Mouse (Mus musculus) liver, embryonic 12.5 days (tissue): ENCODE data around the gene A630095N17Rik. TPM values are rescaled to one million over a fixed set of nuclear protein-coding genes. Genes with fewer than 3 reads are reported as not detected.

Experiments
- ATAC-seq: fragments of 200-750 bp; cut with Nextera tagmentation; 2 replicates; pipeline ENCODE4 v1.8.0; 2017; ENCODE audit warnings: moderate number of reproducible peaks, mild to moderate bottlenecking, moderate library complexity
- H3K27ac ChIP-seq: fragments of 300-500 bp; sonication (generic); 2 replicates; pipeline ENCODE4 v1.5.1; 2016; ENCODE audit warnings: mild to moderate bottlenecking
- H3K27me3 ChIP-seq: fragments of 300-500 bp; sonication (generic); replicated peaks from 2 replicates; pipeline ENCODE4 v1.6.1; 2016; ENCODE audit warnings: mild to moderate bottlenecking, moderate library complexity
- H3K36me3 ChIP-seq: fragments of 300-500 bp; sonication (generic); 2 replicates; pipeline ENCODE4 v1.6.1; 2016; ENCODE audit warnings: mild to moderate bottlenecking, moderate library complexity
- H3K4me1 ChIP-seq: fragments of 300-500 bp; sonication (generic); 2 replicates; pipeline ENCODE4 v1.6.1; 2016
- H3K4me2 ChIP-seq: fragments of 300-500 bp; sonication (generic); 2 replicates; pipeline ENCODE4 v1.6.1; 2016; ENCODE audit warnings: mild to moderate bottlenecking, moderate library complexity
- H3K4me3 ChIP-seq: fragments of 300-500 bp; sonication (generic); 2 replicates; pipeline ENCODE4 v1.5.1; 2016; ENCODE audit warnings: mild to moderate bottlenecking, moderate library complexity
- H3K9ac ChIP-seq: fragments of 300-500 bp; sonication (generic); 2 replicates; pipeline ENCODE4 v1.6.1; 2016; ENCODE audit warnings: mild to moderate bottlenecking, moderate library complexity
- H3K9me3 ChIP-seq: fragments of 300-500 bp; sonication (generic); replicated peaks from 2 replicates; pipeline ENCODE4 v1.6.1; 2016; ENCODE audit warnings: mild to moderate bottlenecking, moderate library complexity
- WGBS: fragments of 180-500 bp; shearing (Covaris S2); methylation state at CpG from one replicate; pipeline ENCODE4 v1.1.7; 2016; ENCODE audit not compliant: insufficient replicate concordance; 5-methylcytosine and 5-hydroxymethylcytosine counted together
- microRNA-seq: library from miRNA; unstranded; fragments of <30 nt; microRNA quantifications from one replicate; pipeline ENCODE4, GENCODE M21; 2017
- polyA plus RNA-seq: library from polyadenylated mRNA; unstranded; fragments of >200 nt; fragmentation: Nextera tagmentation; extraction: Ambion mirVana; gene quantifications from 2 replicates; pipeline ENCODE4 v1.2.1, GENCODE M21; 2016

A630095N17Rik gene
- polyA plus RNA-seq, 1 experiment from 2014 or later = not detected

DNA sequence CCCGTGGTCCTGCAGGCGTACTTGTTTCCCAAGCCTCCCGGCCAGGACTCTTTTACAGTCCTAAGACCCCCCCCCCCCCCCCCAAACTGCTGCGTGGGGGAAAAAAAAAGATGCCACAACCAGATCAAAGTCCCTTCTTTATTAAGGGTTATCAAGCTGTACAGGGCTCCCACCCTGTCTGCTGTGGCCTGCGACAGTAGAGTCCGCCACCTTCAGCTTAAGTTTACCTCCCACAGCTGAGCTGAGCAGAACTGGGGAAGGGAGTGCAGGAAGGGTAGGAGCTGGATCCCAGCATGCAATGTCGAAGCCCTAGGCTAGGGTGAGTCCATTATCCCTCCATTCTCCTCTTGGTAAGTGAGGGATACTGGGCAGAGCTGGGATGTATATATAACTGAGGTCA, 51.2 kb downstream of the A630095N17Rik start:
- Histone ChIP-seq H3K4me1 (peaks cover 45% of the 10 kb centered on the region), H3K9ac (peak overlapping the region; percentile 96), H3K27me3 (no peaks in the 10 kb centered on the region), H3K36me3 (peaks cover 81% of the 10 kb centered on the region), H3K4me2 (peak overlapping the region; percentile 94), H3K9me3 (peaks cover 4% of the 10 kb centered on the region; the same call in 1 of the 2 replicates), H3K4me3 (peak overlapping the region; percentile 87), H3K27ac (peak overlapping the region; percentile 99)
- 38% methylated on average over 7 of the region's 7 CpGs for WGBS
- ATAC-seq = no peak

DNA sequence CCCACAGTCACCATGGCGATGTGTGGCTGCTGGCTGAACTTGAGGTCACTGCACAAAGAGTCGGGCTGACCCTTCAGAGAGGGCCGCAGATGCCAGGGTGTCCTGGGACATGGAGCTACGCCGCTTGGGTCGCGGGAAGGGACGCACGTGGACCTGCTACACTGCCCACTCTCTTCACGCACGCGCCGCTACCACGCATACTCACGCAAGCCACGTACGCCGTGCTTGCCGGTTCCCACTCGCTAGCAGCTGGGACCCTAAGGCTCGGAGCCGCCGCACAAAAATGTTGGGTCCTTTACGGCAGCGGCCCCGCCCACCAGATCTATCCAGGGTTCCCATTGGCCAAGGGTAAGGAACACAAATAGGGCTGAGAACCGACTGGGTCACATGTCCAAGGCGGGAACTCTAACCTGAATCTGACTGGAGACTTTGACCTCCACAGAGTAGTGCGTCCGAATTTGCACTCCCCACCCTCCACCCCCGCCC, 51.8 kb downstream of the A630095N17Rik start, which contains the start of gene Abcb6:
Abcb6 (minus strand) TSS at position 288 of the 486 bp plus-strand sequence.
- H3K36me3 ChIP-seq = peaks cover 81% of the 10 kb centered on the region
- peaks cover 48% of the 10 kb centered on the region for H3K4me1 ChIP-seq
- H3K27ac ChIP-seq = peak within 1 kb of the TSS; percentile 99
- H3K9me3 ChIP-seq = peaks cover 4% of the 10 kb centered on the region; the same call in 1 of the 2 replicates
- peak within 1 kb of the TSS; percentile 96 for H3K9ac ChIP-seq
- whole genome bisulfite sequencing = under 1% methylated on average over 31 of the region's 31 CpGs
- no peaks in the 10 kb centered on the region for H3K27me3 ChIP-seq
- H3K4me3 ChIP-seq = peak within 1 kb of the TSS; percentile 87
- peak within 1 kb of the TSS; percentile 94 for H3K4me2 ChIP-seq
- ATAC-seq = peak; percentile 90

DNA sequence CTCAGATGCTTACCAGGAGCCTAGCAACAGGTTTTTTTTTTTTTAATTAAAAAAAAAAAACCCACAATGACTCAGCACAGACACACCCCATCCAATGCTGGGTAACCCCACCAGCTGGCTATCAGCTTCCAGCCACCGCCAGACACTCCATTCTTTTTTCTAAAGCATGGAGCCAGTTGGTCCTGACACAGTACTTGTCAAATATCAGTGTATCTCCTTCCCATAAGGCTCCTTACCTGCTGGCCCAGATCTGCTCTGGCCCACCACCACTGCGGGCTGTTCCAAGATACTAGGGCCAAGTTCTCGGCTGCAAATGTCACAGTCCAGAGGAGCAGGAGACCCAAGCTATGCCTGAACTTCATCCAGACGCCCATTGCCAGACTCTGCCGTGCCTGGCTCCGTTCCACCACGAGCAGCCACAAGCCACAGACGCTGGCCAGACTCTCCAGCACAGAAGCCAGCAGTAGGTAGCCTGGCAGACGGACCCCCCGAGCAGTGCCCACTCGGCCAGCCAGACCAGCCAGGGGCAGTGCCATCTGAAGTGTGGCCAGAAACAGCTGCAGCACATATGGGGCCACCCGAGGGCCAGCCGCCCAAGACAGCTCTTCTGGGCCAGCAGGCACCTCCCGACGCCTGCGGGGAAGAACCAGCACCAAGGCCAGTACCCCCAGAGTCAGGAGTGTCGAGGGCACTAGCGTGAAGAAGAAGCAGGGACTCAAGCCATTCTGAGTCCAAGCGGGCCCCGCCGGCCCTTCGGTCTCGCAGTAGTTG, 52.4 kb downstream of the A630095N17Rik start:
- 3% methylated on average over 23 of the region's 23 CpGs for WGBS
- H3K27ac ChIP-seq = peak overlapping the region; percentile 99

More for the DNA sequence above, 52.4 kb downstream of the A630095N17Rik start:
- peak overlapping the region; percentile 96 for H3K9ac ChIP-seq
- H3K4me1 ChIP-seq = peaks cover 48% of the 10 kb centered on the region
- peak overlapping the region; percentile 94 for H3K4me2 ChIP-seq
- H3K4me3 ChIP-seq = peak overlapping the region; percentile 87
- H3K27me3 ChIP-seq = no peaks in the 10 kb centered on the region
- H3K36me3 ChIP-seq = peaks cover 81% of the 10 kb centered on the region
- peaks cover 4% of the 10 kb centered on the region; the same call in 1 of the 2 replicates for H3K9me3 ChIP-seq
- peak; percentile 78 for ATAC-seq

Small RNA genes lying within 50 kb of the gene (microRNA-seq; reads per million reads assigned to microRNA genes)
- not detected for gene Gm27943

Other genes starting within 250 kb of the A630095N17Rik start
- 6.7 and 6.8 TPM in 2 replicates for gene Nhej1, start 106.9 kb downstream of the A630095N17Rik start, polyA plus RNA-seq
- gene Slc23a3, start 98.2 kb downstream of the A630095N17Rik start, polyA plus RNA-seq = 0.36 and 1.1 TPM in 2 replicates
- gene Cnppd1, start 89.4 kb downstream of the A630095N17Rik start, polyA plus RNA-seq = 53.2 and 54.0 TPM in 2 replicates
- gene Retreg2, start 89.3 kb downstream of the A630095N17Rik start, polyA plus RNA-seq = 69.4 and 73.5 TPM in 2 replicates
- 43.5 and 46.3 TPM in 2 replicates for gene Zfand2b, start 63.5 kb downstream of the A630095N17Rik start, polyA plus RNA-seq
- gene Abcb6, start 51.7 kb downstream of the A630095N17Rik start, polyA plus RNA-seq = 82.0 and 86.2 TPM in 2 replicates
- 13.4 and 14.5 TPM in 2 replicates for gene Ankzf1, start 40.0 kb downstream of the A630095N17Rik start, polyA plus RNA-seq
- 26.2 and 27.3 TPM in 2 replicates for gene Atg9a, start 39.9 kb downstream of the A630095N17Rik start, polyA plus RNA-seq
- gene Glb1l, start 21.3 kb downstream of the A630095N17Rik start, polyA plus RNA-seq = 5.2 and 6.1 TPM in 2 replicates
- gene Stk16, start 21.3 kb downstream of the A630095N17Rik start, polyA plus RNA-seq = 107 and 110 TPM in 2 replicates
- gene Tuba4a, start 12.2 kb downstream of the A630095N17Rik start, polyA plus RNA-seq = 465 and 490 TPM in 2 replicates
- gene Dnajb2, start 4.3 kb upstream of the A630095N17Rik start, polyA plus RNA-seq = 27.2 and 27.8 TPM in 2 replicates
- 0.79 and 0.82 TPM in 2 replicates for gene Ptprn, start 32.4 kb upstream of the A630095N17Rik start, polyA plus RNA-seq
- 0.32 TPM in 1 of 2 replicates, not detected in the other for gene Resp18, start 46.3 kb upstream of the A630095N17Rik start, polyA plus RNA-seq
- gene Dnpep, start 85.9 kb upstream of the A630095N17Rik start, polyA plus RNA-seq = 66.3 and 67.4 TPM in 2 replicates
- 6.9 and 7.4 TPM in 2 replicates for gene Des, start 128.2 kb upstream of the A630095N17Rik start, polyA plus RNA-seq
- gene Speg, start 143.2 kb upstream of the A630095N17Rik start, polyA plus RNA-seq = 11.4 and 14.3 TPM in 2 replicates
- 44.0 and 47.9 TPM in 2 replicates for gene Gmppa, start 203.8 kb upstream of the A630095N17Rik start, polyA plus RNA-seq
- gene Asic4, start 218.3 kb upstream of the A630095N17Rik start, polyA plus RNA-seq = 0.83 and 1.3 TPM in 2 replicates
- gene Chpf, start 247.2 kb upstream of the A630095N17Rik start, polyA plus RNA-seq = 13.0 and 14.5 TPM in 2 replicates
- gene Tmem198, start 247.4 kb upstream of the A630095N17Rik start, polyA plus RNA-seq = 0.18 and 0.20 TPM in 2 replicates